Mouse (Mus musculus) ES-E14 (cell line): ENCODE results near the gene Asb6.

ENCODE experiments used
- HCFC1 ChIP-seq: IDR thresholded peaks from 2 replicates; pipeline ENCODE4 v1.6.1; 2012; ENCODE audit warnings: low read length, inconsistent platforms, borderline replicate concordance; ENCODE audit not compliant: insufficient read depth
- MAFK ChIP-seq: IDR thresholded peaks from 2 replicates; pipeline ENCODE4 v1.6.1; 2014; ENCODE audit warnings: mild to moderate bottlenecking, low read depth, low read length, inconsistent platforms; ENCODE audit not compliant: insufficient read depth
- ZC3H11A ChIP-seq: IDR thresholded peaks from 2 replicates; pipeline ENCODE4 v1.6.1; 2012; ENCODE audit warnings: low read depth, mild to moderate bottlenecking, inconsistent platforms, low read length, borderline replicate concordance

DNA sequence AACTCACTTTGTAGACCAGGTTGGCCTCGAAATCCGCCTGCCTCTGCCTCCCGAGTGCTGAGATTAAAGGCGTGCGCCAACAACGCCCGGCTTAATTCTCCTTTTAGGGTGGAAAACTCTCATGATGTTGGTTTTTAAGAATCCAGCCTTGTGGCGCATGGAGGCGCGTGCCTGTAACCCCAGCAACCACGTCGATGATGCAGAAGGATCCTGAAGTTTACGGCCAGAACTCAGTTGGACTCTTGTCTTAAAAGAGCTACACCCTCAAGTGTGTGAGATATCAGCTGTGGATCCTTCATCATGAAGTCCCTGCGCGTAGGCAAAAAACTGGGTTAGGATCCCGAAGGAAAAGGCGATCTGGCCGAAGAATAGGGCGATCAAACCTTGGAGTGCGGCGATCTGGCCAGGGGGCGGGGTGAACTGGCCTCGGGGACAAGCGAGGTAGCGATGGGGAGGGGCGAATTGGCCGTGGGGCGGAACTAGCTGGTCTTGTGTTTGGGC lies 22.9 kb downstream of the Asb6 start:
- no peak for TF ChIP-seq ZC3H11A
- no peak for TF ChIP-seq HCFC1
- no peak for TF ChIP-seq MAFK
